Mouse (Mus musculus) hindbrain, embryonic 15.5 days (tissue): Measurements from ENCODE around the gene Babam2. TPM values are rescaled to one million over a fixed set of nuclear protein-coding genes. Genes with fewer than 3 reads are reported as not detected.

Experiments used
- ATAC-seq: fragments of 200-750 bp; cut with Nextera tagmentation; 2 replicates; pipeline ENCODE4 v1.8.0; 2017; ENCODE audit warnings: low read depth, moderate number of reproducible peaks, moderate TSS enrichment; ENCODE audit not compliant: low FRiP score
- H3K27ac ChIP-seq: fragments of 300-500 bp; sonication (generic); replicated peaks from 2 replicates; pipeline ENCODE4 v1.5.1; 2015; ENCODE audit warnings: mild to moderate bottlenecking, inconsistent platforms
- H3K27me3 ChIP-seq: fragments of 300-500 bp; sonication (generic); 2 replicates; pipeline ENCODE4 v1.6.1; 2015; ENCODE audit warnings: control low read depth, inconsistent platforms
- H3K36me3 ChIP-seq: fragments of 300-500 bp; sonication (generic); 2 replicates; pipeline ENCODE4 v1.6.1; 2015; ENCODE audit warnings: control low read depth, inconsistent platforms
- H3K4me1 ChIP-seq: fragments of 300-500 bp; sonication (generic); replicated peaks from 2 replicates; pipeline ENCODE4 v1.6.1; 2015; ENCODE audit warnings: control low read depth, inconsistent platforms
- H3K4me2 ChIP-seq: fragments of 300-500 bp; sonication (generic); 2 replicates; pipeline ENCODE4 v1.6.1; 2015; ENCODE audit warnings: moderate library complexity, mild to moderate bottlenecking, inconsistent platforms
- H3K4me3 ChIP-seq: fragments of 300-500 bp; sonication (generic); 2 replicates; pipeline ENCODE4 v1.5.1; 2015; ENCODE audit warnings: mild to moderate bottlenecking, inconsistent platforms
- H3K9ac ChIP-seq: fragments of 300-500 bp; sonication (generic); 2 replicates; pipeline ENCODE4 v1.6.1; 2015; ENCODE audit warnings: inconsistent platforms
- H3K9me3 ChIP-seq: fragments of 300-500 bp; sonication (generic); 2 replicates; pipeline ENCODE4 v1.6.1; 2016; ENCODE audit warnings: control low read depth, inconsistent platforms
- WGBS: fragments of 180-500 bp; shearing (Covaris S2); methylation state at CpG from one replicate; pipeline ENCODE4 v1.1.7; 2015; 5-methylcytosine and 5-hydroxymethylcytosine counted together
- polyA plus RNA-seq: library from polyadenylated mRNA; unstranded; fragments of >200 nt; fragmentation: Nextera tagmentation; extraction: Ambion mirVana; gene quantifications from 2 replicates; pipeline ENCODE4 v1.2.1, GENCODE M21; 2015

Gene Babam2
- polyA plus RNA-seq, result 47.7 and 52.8 TPM in 2 replicates

GRCm38 (mm10) chr5:31697644-31698296, at the start of gene Babam2:
Gene Babam2 (plus strand): TSS chr5:31697684.
- ATAC-seq, result peak; percentile 96
- Histone ChIP-seq H3K9me3 (no peaks in the 10 kb centered on the region), H3K4me1 (0 out of 2 replicates have a peak, but pooled peaks cover 11% of the 10 kb centered on the region), H3K4me3 (peak within 1 kb of the TSS; percentile 87), H3K9ac (peak within 1 kb of the TSS; percentile 90), H3K27me3 (no peaks in the 10 kb centered on the region), H3K27ac (peak within 1 kb of the TSS; percentile 94), H3K4me2 (peak within 1 kb of the TSS; percentile 81), H3K36me3 (no peaks in the 10 kb centered on the region)
- WGBS, result under 1% methylated on average over 70 of the region's 71 CpGs

DNA sequence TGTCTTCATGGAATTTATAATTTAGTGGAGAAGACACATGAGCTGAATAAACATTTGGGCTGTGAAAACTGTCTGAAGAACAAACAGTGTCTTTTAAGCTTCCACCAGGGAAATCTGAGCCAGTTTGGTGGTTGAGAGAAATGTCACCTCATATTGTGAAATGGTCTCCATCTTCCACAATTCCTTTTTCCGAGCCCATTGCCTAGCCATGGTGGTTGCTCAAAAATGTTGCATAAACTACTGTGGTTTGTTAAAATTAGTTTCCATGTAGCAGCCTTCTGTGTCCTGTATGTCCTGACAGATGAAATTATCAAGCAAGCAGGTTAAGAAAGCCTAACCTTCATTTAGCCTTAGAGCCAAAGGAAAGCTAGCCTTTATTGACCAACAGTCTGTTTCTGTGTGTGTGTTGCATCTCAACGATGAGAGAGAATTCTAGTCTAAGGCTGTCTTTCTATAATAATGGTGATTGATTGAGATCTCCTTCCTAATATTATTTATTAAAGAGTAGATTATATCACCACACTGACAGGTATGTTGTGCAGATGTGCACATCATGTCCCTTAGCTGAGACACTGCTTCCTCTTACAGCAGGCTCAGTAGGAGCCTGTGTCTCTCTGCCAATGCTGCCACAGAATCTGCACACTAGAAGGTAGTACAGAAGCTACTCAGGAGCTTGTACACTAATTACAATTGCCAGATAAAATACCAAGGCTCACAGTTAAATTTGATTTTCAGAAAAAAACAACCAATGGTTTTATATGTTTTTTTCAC, 46.8 kb upstream of the Babam2 start:
- no peaks in the 10 kb centered on the region for H3K4me1 ChIP-seq
- H3K4me3 ChIP-seq, result no peak overlapping the region
- H3K9me3 ChIP-seq, result no peaks in the 10 kb centered on the region
- no peak overlapping the region for H3K4me2 ChIP-seq
- H3K27me3 ChIP-seq, result no peaks in the 10 kb centered on the region
- no peak for ATAC-seq
- WGBS, result 94% methylated on average over 2 of the region's 2 CpGs
- H3K36me3 ChIP-seq, result no peaks in the 10 kb centered on the region
- no peak overlapping the region for H3K27ac ChIP-seq
- no peak overlapping the region for H3K9ac ChIP-seq

DNA sequence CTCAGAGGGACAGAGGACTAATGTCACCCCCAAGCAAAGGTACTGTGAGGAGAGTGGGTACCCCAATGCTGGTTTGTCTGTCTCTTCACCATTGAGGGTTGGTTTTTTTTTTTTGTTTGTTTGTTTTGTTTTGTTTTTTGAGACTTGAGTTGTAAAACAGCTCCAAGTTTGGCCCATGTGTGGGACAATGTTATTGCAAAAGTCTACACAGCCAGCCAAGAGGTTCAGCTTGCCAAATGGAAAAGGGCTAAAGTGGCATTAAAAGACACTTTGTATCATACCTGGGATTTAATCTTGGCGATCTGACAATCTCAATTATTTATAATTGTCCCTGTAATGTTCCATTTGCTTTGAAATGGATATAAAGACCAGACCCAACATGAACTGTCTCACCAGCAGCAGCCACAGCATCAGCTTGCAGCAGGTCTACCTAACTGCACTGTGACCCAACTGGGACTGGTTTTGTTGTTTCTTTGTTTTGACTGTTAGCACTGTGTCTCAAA, 41.7 kb upstream of the Babam2 start:
- Histone ChIP-seq H3K4me2 (no peak overlapping the region), H3K4me3 (no peak overlapping the region), H3K9me3 (no peaks in the 10 kb centered on the region), H3K36me3 (no peaks in the 10 kb centered on the region), H3K4me1 (no peaks in the 10 kb centered on the region), H3K27ac (no peak overlapping the region), H3K27me3 (no peaks in the 10 kb centered on the region), H3K9ac (no peak overlapping the region)
- ATAC-seq, result no peak
- WGBS, result 97% methylated on average over 1 of the region's 1 CpGs

DNA sequence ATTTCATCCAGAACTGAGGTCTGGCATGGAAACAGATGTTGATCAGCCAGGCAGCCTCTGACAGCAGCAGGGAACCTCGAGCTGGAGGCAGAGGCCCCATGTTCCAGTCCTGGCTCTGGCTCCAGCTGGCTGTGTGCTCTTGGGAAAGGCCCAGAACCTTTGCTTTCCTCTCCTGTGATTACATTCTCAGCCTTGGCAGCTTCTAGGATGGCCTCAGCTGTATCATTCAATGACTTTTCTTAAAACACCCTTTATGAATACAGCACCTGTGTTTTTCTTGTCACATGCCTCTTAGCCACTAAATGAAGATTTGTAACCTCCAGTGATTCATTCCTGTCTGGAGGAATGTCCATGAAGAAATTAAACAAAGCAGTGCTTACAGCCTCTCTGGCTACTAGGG, 31.3 kb upstream of the Babam2 start:
- H3K9ac ChIP-seq, result no peak overlapping the region
- no peaks in the 10 kb centered on the region for H3K27me3 ChIP-seq
- no peaks in the 10 kb centered on the region for H3K36me3 ChIP-seq
- no peak overlapping the region; the same call in 1 of the 2 replicates for H3K27ac ChIP-seq
- H3K9me3 ChIP-seq, result no peaks in the 10 kb centered on the region
- H3K4me3 ChIP-seq, result no peak overlapping the region
- WGBS, result 29% methylated on average over 1 of the region's 1 CpGs
- H3K4me1 ChIP-seq, result no peaks in the 10 kb centered on the region
- ATAC-seq, result no peak
- no peak overlapping the region for H3K4me2 ChIP-seq

DNA sequence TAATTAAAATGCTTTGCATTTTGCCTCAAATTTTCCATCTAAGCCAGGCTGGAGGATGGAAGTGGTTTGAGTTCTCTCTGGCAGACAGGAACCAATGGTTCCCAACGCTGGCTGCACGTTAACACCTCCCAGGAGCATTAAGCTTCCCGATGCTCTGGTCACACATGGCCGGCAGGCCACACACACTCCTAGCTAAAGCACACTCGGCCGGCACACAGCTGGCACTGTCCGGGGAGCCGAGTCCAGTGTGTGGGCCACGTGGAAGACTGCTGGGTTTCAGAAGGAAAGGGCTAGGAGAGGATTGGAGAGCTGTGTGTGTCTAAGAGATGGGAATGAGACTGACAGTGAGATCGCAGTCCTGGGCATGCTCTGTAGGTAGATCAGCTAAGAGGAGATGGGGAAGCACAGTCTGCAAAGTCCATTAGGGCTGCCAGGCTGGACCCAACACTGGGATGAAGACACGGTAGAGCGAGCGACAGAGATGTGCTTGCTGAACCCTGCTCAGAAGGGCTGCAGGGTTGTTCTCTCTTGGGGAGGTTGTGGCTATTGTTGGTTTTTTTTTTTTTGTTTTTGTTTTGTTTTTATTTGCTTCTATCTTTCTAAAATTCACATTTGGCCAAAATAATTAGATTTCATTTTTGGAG, 29.0 kb upstream of the Babam2 start:
- Histone ChIP-seq H3K27me3 (no peaks in the 10 kb centered on the region), H3K9me3 (no peaks in the 10 kb centered on the region), H3K9ac (no peak overlapping the region), H3K36me3 (no peaks in the 10 kb centered on the region), H3K4me2 (no peak overlapping the region), H3K27ac (no peak overlapping the region), H3K4me1 (no peaks in the 10 kb centered on the region), H3K4me3 (no peak overlapping the region)
- 74% methylated on average over 13 of the region's 13 CpGs for WGBS
- no peak for ATAC-seq

GRCm38 (mm10) chr5:31669984-31670383, 27.5 kb upstream of the Babam2 start:
- no peak for ATAC-seq
- H3K4me3 ChIP-seq, result no peak overlapping the region
- H3K27ac ChIP-seq, result no peak overlapping the region
- H3K9me3 ChIP-seq, result no peaks in the 10 kb centered on the region
- H3K4me1 ChIP-seq, result no peaks in the 10 kb centered on the region
- no peaks in the 10 kb centered on the region for H3K27me3 ChIP-seq
- H3K4me2 ChIP-seq, result no peak overlapping the region
- whole genome bisulfite sequencing, result 77% methylated on average over 5 of the region's 5 CpGs
- H3K9ac ChIP-seq, result no peak overlapping the region
- no peaks in the 10 kb centered on the region for H3K36me3 ChIP-seq

DNA sequence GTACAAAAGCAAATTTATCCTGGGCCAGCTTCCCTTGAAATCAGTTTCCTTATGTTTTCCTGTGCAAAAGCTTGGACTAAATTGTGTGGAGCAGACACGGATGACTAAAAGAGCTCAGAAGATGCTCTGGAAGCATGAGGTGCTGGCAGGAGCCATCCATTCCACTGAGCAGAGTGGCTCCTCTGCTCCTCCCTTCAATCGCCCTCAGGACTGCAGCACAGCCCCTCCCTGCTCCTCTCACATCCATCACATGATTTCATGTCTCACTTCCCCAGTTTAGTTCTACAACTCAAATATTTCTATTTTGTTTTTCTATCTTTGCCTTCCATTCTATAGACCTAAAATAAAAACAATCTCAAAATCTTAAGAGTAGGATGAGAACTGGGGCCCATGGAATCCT, 26.3 kb upstream of the Babam2 start:
- H3K4me1 ChIP-seq, result no peaks in the 10 kb centered on the region
- no peak overlapping the region for H3K27ac ChIP-seq
- H3K9ac ChIP-seq, result no peak overlapping the region
- no peaks in the 10 kb centered on the region for H3K9me3 ChIP-seq
- no peak overlapping the region for H3K4me2 ChIP-seq
- H3K27me3 ChIP-seq, result no peaks in the 10 kb centered on the region
- WGBS, result 73% methylated on average over 2 of the region's 2 CpGs
- no peaks in the 10 kb centered on the region for H3K36me3 ChIP-seq
- no peak for ATAC-seq
- no peak overlapping the region for H3K4me3 ChIP-seq

GRCm38 (mm10) chr5:31673431-31673830, 24.1 kb upstream of the Babam2 start:
- Histone ChIP-seq H3K27ac (no peak overlapping the region), H3K9me3 (no peaks in the 10 kb centered on the region), H3K36me3 (no peaks in the 10 kb centered on the region), H3K4me1 (no peaks in the 10 kb centered on the region), H3K9ac (no peak overlapping the region), H3K4me2 (no peak overlapping the region), H3K27me3 (no peaks in the 10 kb centered on the region), H3K4me3 (no peak overlapping the region)
- no peak for ATAC-seq
- WGBS, result 71% methylated on average over 2 of the region's 2 CpGs

DNA sequence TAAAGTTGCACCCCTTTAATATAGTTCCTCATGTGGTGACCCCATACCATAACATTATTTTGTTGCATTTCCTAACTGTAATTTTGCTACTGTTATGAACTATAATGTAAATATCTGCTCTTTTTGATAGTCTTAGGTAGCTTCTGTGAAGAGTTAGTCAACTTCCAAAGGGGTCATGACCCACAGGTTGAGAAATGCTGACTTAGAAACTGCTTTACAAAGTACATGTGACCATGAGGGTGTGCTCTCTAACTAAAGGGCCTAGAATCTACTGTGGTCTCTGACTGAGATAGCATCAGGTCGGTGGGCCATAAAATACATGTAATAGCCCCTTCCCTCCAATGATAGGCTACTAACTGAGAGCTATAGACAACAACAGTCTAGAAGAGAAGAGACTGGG, 19.5 kb upstream of the Babam2 start:
- ATAC-seq, result no peak
- no peaks in the 10 kb centered on the region for H3K27me3 ChIP-seq
- WGBS, result 92% methylated on average over 1 of the region's 1 CpGs

GRCm38 (mm10) chr5:31680183-31680582, 17.3 kb upstream of the Babam2 start:
- no peak overlapping the region for H3K4me3 ChIP-seq
- ATAC-seq, result no peak
- H3K27me3 ChIP-seq, result no peaks in the 10 kb centered on the region
- no peak overlapping the region for H3K27ac ChIP-seq
- WGBS, result 81% methylated on average over 4 of the region's 4 CpGs
- H3K9ac ChIP-seq, result no peak overlapping the region
- H3K4me1 ChIP-seq, result no peaks in the 10 kb centered on the region
- no peaks in the 10 kb centered on the region for H3K9me3 ChIP-seq
- H3K4me2 ChIP-seq, result no peak overlapping the region
- H3K36me3 ChIP-seq, result no peaks in the 10 kb centered on the region

More for the DNA sequence above, 19.5 kb upstream of the Babam2 start:
- H3K27ac ChIP-seq, result no peak overlapping the region
- no peak overlapping the region for H3K4me2 ChIP-seq
- H3K36me3 ChIP-seq, result no peaks in the 10 kb centered on the region
- no peak overlapping the region for H3K4me3 ChIP-seq
- H3K4me1 ChIP-seq, result no peaks in the 10 kb centered on the region
- no peak overlapping the region for H3K9ac ChIP-seq
- H3K9me3 ChIP-seq, result no peaks in the 10 kb centered on the region

DNA sequence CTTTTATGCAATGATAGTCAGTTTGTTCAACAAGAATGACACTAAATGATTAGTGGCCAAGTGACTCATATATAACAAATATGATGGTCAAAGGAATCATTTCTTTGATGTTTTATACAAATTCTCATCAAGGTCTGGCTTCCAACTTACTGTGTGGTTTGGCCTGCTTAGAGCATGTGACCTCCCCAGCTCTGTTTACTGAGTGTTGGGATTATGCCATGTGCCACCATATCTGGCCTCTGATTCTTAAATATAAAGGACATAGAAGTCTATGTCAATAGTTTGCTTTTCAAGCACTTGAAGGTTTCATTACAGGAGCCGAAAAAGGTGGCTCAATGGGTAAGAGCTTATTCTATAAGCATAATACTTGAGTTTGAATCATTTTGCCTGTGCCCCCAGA, 15.2 kb upstream of the Babam2 start:
- Histone ChIP-seq H3K9me3 (no peaks in the 10 kb centered on the region), H3K9ac (no peak overlapping the region), H3K27ac (no peak overlapping the region), H3K4me3 (no peak overlapping the region), H3K4me2 (no peak overlapping the region), H3K27me3 (no peaks in the 10 kb centered on the region), H3K4me1 (no peaks in the 10 kb centered on the region), H3K36me3 (no peaks in the 10 kb centered on the region)
- no peak for ATAC-seq
- WGBS, result 91% methylated on average over 1 of the region's 1 CpGs

DNA sequence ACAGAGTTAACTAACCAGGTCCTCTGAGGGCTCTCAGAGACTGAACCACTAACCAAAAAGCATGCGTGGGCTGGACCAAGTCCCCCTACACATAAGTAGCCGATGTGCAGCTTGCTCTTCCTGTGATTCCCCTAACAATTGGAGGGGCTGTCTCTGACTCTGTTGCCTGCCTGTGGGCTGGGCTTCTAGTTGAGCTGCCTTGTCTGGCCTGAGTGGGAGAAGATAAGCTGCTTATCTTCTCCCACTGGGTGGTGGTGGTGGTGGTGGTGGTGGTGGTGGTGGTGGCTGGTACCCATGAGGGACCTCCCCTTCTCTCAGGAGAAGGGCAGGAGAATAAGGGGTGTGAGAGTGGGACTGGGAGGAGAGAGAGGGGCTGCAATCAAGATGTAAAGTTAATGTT, 11.4 kb upstream of the Babam2 start:
- H3K4me2 ChIP-seq, result no peak overlapping the region
- no peak overlapping the region for H3K9ac ChIP-seq
- no peaks in the 10 kb centered on the region for H3K4me1 ChIP-seq
- no peaks in the 10 kb centered on the region for H3K9me3 ChIP-seq
- no peak overlapping the region for H3K27ac ChIP-seq
- no peak overlapping the region for H3K4me3 ChIP-seq
- WGBS, result 64% methylated on average over 2 of the region's 2 CpGs
- H3K27me3 ChIP-seq, result no peaks in the 10 kb centered on the region
- no peaks in the 10 kb centered on the region for H3K36me3 ChIP-seq
- ATAC-seq, result no peak
